Mouse (Mus musculus) layer of hippocampus, adult 9-10 months (tissue): ENCODE measurements around the gene Xbp1.

Source experiments
- DNase-seq: peaks from one replicate; pipeline ENCODE4 v3.0.0; 2022; ENCODE audit warnings: low spot score

Xbp1 gene

DNA sequence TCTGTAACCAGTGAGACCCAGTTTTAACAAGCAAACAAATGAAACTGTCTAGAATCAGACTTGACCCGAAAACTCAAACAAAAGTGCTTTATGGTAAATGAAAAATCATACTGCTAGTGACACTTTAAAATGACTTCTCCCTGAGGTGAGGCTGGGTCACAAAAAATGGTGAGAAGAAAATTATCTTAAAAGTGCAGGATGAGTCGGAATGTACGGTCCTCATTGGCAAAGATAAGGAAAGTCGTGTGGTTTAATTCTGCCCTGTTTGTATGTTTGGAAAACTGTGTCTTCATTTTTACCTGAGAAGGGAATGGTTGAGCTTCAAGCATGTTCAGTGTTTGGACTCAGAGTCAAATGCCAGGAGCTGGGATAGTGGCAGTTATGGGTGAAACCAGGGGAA is 51.4 kb downstream of the Xbp1 start:
- no peak for DNase-seq

- DNase-seq, result no peak
Measured at GRCm38 (mm10) chr11:5573821-5574220, 53.4 kb downstream of the Xbp1 start.

DNA sequence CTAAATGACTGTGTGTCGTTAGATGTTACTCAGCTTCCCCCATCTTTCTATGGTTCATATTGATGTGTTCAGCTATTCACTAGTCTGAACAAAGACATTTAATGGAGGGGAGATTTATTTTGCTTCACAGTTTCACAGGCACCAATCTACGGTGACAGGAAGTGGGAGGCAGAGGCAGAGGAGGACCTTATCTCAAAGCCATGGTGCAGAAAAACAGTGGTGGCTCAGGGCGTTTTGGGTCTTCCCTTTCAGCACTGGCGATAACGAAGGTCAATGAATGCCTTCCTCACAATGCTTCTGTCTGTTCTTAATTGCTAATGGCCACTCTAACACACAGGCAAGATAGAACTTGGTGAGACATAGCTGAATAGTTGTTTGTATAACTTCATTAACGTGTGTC is 54.6 kb downstream of the Xbp1 start:
- no peak for DNase-seq
